Mouse (Mus musculus) limb, embryonic 11.5 days (tissue): ENCODE data around the gene Unkl. TPM values are rescaled to one million over a fixed set of nuclear protein-coding genes. Genes with fewer than 3 reads are reported as not detected.
A peak's percentile ranks its signal among the peaks of the same experiment; 100 is the strongest.

ENCODE experiments used
- ATAC-seq: fragments of 200-750 bp; cut with Nextera tagmentation; 2 replicates; pipeline ENCODE4 v1.8.0; 2017; ENCODE audit warnings: low read depth; ENCODE audit not compliant: insufficient number of reproducible peaks, low FRiP score, low TSS enrichment
- DNase-seq: peaks from one replicate; pipeline ENCODE4 v3.0.0-alpha.2; 2015; ENCODE audit warnings: low spot score
- H3K27ac ChIP-seq: fragments of 300-500 bp; sonication (generic); replicated peaks from 2 replicates; pipeline ENCODE4 v1.5.1; 2014; ENCODE audit warnings: low read depth, mild to moderate bottlenecking, low read length
- H3K27me3 ChIP-seq: fragments of 300-500 bp; sonication (generic); 2 replicates; pipeline ENCODE4 v1.6.1; 2014; ENCODE audit warnings: mild to moderate bottlenecking, low read length, mixed read lengths; ENCODE audit not compliant: control insufficient read depth, insufficient read depth
- H3K36me3 ChIP-seq: fragments of 300-500 bp; sonication (generic); 2 replicates; pipeline ENCODE4 v1.6.1; 2014; ENCODE audit warnings: mild to moderate bottlenecking, low read length, moderate library complexity, mixed read lengths; ENCODE audit not compliant: control insufficient read depth, insufficient read depth
- H3K4me1 ChIP-seq: fragments of 300-500 bp; sonication (generic); 2 replicates; pipeline ENCODE4 v1.6.1; 2014; ENCODE audit warnings: low read length, mixed read lengths; ENCODE audit not compliant: control insufficient read depth, insufficient read depth
- H3K4me2 ChIP-seq: fragments of 300-500 bp; sonication (generic); 2 replicates; pipeline ENCODE4 v1.6.1; 2014; ENCODE audit warnings: low read depth, mild to moderate bottlenecking, moderate library complexity; ENCODE audit not compliant: severe bottlenecking
- H3K4me3 ChIP-seq: fragments of 300-500 bp; sonication (generic); 2 replicates; pipeline ENCODE4 v1.5.1; 2014; ENCODE audit warnings: low read depth, low read length
- H3K9ac ChIP-seq: fragments of 300-500 bp; sonication (generic); 2 replicates; pipeline ENCODE4 v1.6.1; 2014; ENCODE audit warnings: mild to moderate bottlenecking, low read length
- H3K9me3 ChIP-seq: fragments of 300-500 bp; sonication (generic); 2 replicates; pipeline ENCODE4 v1.6.1; 2016; ENCODE audit warnings: low read length; ENCODE audit not compliant: control insufficient read depth
- WGBS: fragments of 180-500 bp; shearing (Covaris S2); extraction: QIAGEN DNeasy Blood & Tissue Kit; methylation state at CpG from one replicate; pipeline ENCODE4 v1.1.7; 2014; 5-methylcytosine and 5-hydroxymethylcytosine counted together
- polyA plus RNA-seq: library from polyadenylated mRNA; unstranded; fragments of >200 nt; fragmentation: Nextera tagmentation; extraction: Ambion mirVana; gene quantifications from 2 replicates; pipeline ENCODE4 v1.2.1, GENCODE M21; 2014

Gene Unkl
- polyA plus RNA-seq, result 4.8 and 5.8 TPM in 2 replicates

DNA sequence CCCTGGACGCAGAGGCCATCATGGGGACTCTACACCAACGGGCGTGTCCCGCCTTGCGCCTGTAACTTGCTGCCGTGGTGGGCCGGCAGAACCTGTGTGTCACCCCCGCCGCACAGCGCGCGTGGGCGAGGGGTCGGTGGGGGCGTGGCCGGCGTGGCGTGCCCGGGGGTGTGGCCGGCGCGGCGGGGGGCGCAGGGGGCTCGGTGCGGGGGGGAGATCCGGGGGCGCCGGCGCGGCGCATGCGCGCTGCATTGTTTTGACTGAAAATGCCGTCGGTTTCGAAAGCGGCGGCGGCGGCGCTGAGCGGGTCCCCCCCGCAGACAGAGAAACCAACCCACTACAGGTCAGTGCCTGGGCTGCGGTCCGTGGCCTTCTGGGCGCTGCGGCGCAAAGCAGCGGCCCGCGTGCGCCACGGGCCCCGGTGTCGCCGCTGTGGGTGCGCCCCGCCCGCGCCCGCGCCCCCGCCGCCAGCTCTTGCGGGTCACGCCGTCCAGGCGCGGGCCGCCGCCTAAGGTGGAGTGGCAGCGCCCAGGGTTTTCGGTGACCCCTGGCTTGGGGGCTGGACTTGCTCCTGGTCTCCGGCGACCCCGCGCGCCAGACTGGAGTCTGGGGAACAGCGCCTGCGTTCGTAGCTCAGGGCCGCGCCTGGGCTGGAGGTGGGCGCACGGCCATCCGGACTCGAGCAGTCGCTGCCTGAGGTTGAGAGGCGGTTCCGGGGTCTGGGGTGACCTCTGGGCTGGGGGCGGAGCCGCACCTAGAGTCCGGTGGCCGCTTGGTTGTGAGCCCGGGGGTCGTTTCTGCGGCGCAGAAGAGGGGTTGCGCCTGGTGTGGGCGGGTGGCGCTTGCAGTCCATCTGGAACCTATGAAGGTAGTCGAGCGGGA, at the start of gene Unkl:
Gene Unkl, plus strand, starts transcription at position 248 of the 882 bp plus-strand sequence.
- peak; percentile 81 for DNase-seq
- Histone ChIP-seq H3K4me3 (peak within 1 kb of the TSS; percentile 90), H3K9me3 (no peaks in the 10 kb centered on the region), H3K4me2 (peak within 1 kb of the TSS; percentile 84), H3K27ac (peak within 1 kb of the TSS; percentile 80), H3K36me3 (no peaks in the 10 kb centered on the region; the same call in 1 of the 2 replicates), H3K9ac (peak within 1 kb of the TSS; percentile 87), H3K4me1 (peaks cover 12% of the 10 kb centered on the region), H3K27me3 (no peaks in the 10 kb centered on the region)
- under 1% methylated on average over 101 of the region's 104 CpGs for WGBS
- peak; percentile 55; the same call in 1 of the 2 replicates for ATAC-seq

DNA sequence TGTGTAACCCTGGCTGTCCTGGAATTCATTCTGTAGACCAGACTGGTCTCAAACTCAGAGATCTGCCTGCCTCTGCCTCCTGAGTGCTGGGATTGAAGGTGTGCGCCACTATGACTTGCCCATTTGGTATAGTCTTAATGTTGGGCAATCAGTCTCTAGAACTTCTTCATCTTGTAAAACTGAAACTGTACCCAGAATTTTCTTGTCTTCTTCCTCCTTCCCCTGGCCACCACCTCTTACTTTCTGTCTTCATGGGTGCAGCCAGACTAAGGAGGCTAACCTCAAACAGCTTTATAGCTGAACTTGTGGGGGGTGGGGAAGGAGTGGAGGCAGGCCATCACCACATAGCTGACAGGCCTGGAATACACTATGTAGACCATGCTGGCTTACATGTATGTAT, 49.4 kb upstream of the Unkl start:
- Histone ChIP-seq H3K4me1 (peaks cover 6% of the 10 kb centered on the region; the same call in 1 of the 2 replicates), H3K9me3 (no peaks in the 10 kb centered on the region), H3K4me3 (no peak overlapping the region), H3K9ac (no peak overlapping the region), H3K36me3 (no peaks in the 10 kb centered on the region), H3K27ac (no peak overlapping the region), H3K27me3 (no peaks in the 10 kb centered on the region), H3K4me2 (no peak overlapping the region)
- ATAC-seq, result no peak
- 96% methylated on average over 1 of the region's 1 CpGs for WGBS
- no peak for DNase-seq

DNA sequence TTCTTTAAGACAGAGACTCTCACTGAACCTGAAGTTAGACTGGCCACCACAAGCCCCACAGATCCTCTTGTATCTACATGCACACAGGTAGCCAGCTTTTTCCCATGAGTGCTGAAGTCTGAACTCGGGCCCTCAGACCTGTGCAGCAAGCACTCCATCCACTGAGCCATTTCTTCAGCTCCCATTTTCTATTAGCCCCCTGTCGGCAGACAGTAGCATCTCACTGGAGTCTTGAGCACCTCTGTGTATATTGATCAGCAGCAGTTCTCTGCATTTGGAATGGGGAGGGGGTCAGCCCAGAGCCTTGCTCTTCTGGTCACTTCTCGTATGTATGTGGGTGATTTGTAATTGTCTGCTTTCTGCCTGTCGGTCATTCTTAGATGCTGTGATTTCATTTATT, 48.2 kb upstream of the Unkl start:
- DNase-seq, result no peak
- 69% methylated on average over 4 of the region's 4 CpGs for WGBS
- H3K4me3 ChIP-seq, result no peak overlapping the region
- no peak for ATAC-seq
- no peak overlapping the region for H3K9ac ChIP-seq
- H3K27ac ChIP-seq, result no peak overlapping the region
- H3K27me3 ChIP-seq, result no peaks in the 10 kb centered on the region
- peaks cover 4% of the 10 kb centered on the region; the same call in 1 of the 2 replicates for H3K36me3 ChIP-seq
- no peaks in the 10 kb centered on the region for H3K4me1 ChIP-seq
- no peak overlapping the region for H3K4me2 ChIP-seq
- no peaks in the 10 kb centered on the region for H3K9me3 ChIP-seq

DNA sequence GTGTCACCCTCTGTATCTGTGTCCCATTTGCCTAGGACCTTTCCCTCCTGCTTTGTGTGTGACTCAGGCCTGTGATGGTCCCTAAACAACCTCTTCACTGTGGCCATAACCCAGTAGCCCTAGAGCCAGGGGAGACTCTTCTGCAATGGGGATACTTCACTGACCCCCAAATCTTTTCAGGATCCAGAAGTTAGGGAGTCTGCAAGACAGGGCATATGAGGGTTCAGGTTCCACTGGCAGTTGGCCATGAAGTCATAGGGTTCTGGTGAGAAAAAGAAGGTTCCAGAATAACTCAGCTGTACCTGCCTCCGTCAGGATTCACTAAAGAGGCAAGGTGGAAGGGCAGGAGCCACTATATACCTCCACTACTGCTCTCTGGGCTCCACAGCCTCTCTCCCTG, 26.0 kb upstream of the Unkl start, which contains the start of gene Ccdc154:
Gene Ccdc154, plus strand, starts transcription at position 301 of the 400 bp plus-strand sequence.
- H3K4me2 ChIP-seq, result no peak within 1 kb of the TSS
- no peak within 1 kb of the TSS for H3K9ac ChIP-seq
- H3K27me3 ChIP-seq, result no peaks in the 10 kb centered on the region
- no peaks in the 10 kb centered on the region for H3K9me3 ChIP-seq
- DNase-seq (no peak), ATAC-seq (no peak)
- peaks cover 2% of the 10 kb centered on the region; the same call in 1 of the 2 replicates for H3K36me3 ChIP-seq
- 94% methylated on average over 1 of the region's 1 CpGs for WGBS
- no peak within 1 kb of the TSS for H3K27ac ChIP-seq
- no peak within 1 kb of the TSS for H3K4me3 ChIP-seq
- H3K4me1 ChIP-seq, result no peaks in the 10 kb centered on the region

DNA sequence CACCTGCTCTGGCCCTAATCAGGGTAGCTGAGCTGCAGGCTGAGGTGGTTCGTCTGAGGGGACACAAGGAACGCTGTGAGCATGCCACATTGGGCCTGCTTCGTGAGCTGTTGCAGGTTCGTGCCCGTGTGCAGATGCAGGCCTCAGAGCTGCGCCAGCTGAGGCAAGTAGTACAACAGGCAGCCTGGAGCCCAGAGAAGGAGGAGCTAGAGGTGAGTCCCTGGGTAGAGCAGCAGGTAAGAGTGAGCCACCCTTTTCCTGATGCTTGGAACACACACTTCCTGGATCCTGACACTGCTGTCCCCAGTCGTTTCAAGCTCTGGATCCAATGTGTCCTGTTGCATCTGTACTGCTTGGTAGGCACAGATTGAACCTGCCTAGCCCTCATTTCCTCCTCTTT, 24.8 kb upstream of the Unkl start:
- ATAC-seq, result no peak
- Histone ChIP-seq H3K27ac (no peak overlapping the region), H3K4me1 (no peaks in the 10 kb centered on the region), H3K4me2 (no peak overlapping the region), H3K27me3 (no peaks in the 10 kb centered on the region), H3K4me3 (no peak overlapping the region), H3K9me3 (no peaks in the 10 kb centered on the region), H3K36me3 (peaks cover 2% of the 10 kb centered on the region; the same call in 1 of the 2 replicates), H3K9ac (no peak overlapping the region)
- DNase-seq, result no peak
- 77% methylated on average over 7 of the region's 7 CpGs for WGBS

DNA sequence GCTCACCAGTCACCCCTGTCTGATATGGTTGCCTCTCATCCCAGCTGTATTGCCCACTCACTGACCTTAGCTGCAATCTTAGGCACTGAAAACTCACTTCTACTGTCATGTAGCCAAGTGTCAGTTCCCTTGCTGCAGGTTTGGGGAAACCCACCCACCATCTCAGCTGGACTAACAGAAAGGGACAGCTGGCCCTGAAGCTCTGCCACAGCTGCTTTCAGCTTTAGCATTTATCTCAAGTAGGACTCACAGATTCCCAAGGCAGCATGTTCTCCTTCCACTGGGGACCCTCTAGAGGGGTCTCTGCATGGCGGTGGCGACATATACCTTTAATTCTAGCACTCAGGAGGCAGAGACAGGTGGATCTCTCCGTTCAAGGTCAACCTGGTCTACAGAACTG, 23.4 kb upstream of the Unkl start:
- Histone ChIP-seq H3K4me1 (no peaks in the 10 kb centered on the region), H3K4me3 (no peak overlapping the region)
- ATAC-seq, result no peak

DNA sequence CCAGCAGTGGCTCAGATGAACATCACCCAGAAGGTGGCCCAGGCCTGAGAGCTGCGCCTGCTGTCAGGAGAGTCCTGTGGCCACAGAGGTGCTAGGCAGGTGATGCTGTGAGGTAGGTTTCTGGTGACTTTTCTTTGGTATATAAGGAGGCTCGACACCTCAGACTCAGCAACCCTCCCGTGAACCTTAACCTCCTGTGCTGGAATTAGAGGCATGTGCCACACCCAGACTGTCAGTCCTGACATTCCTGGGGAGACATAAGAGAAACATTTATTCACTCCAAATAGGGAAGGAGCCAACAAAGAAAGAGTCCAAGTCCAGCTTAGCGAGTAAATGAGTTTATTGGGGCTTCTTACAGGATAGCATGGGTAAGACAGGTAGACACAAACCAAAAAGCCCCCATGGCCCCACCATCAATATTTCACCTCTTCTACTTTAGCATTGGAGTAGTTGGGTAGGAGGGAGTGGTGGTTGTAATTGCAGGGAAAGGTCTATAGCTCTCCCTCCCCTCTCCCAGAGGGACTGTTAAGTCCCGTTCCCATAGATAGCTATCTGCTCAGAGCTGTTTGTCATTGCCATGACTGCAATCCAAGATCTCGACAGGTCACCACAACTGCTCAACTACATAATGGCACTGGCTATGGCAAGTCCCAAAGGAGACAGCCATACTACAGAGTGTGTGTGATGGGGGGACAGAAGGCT, 22.1 kb upstream of the Unkl start:
- Histone ChIP-seq H3K27me3 (no peaks in the 10 kb centered on the region), H3K27ac (no peak overlapping the region), H3K36me3 (no peaks in the 10 kb centered on the region), H3K4me2 (no peak overlapping the region), H3K9me3 (no peaks in the 10 kb centered on the region), H3K9ac (no peak overlapping the region), H3K4me1 (no peaks in the 10 kb centered on the region), H3K4me3 (no peak overlapping the region)
- WGBS, result 46% methylated on average over 6 of the region's 6 CpGs
- no peak for ATAC-seq
- DNase-seq, result no peak

More for the DNA sequence above, 23.4 kb upstream of the Unkl start:
- H3K27me3 ChIP-seq, result no peaks in the 10 kb centered on the region
- H3K9me3 ChIP-seq, result no peaks in the 10 kb centered on the region
- no peak overlapping the region for H3K9ac ChIP-seq
- no peak overlapping the region for H3K27ac ChIP-seq
- no peak for DNase-seq
- no peak overlapping the region for H3K4me2 ChIP-seq
- H3K36me3 ChIP-seq, result peaks cover 2% of the 10 kb centered on the region; the same call in 1 of the 2 replicates
- 87% methylated on average over 3 of the region's 3 CpGs for WGBS

DNA sequence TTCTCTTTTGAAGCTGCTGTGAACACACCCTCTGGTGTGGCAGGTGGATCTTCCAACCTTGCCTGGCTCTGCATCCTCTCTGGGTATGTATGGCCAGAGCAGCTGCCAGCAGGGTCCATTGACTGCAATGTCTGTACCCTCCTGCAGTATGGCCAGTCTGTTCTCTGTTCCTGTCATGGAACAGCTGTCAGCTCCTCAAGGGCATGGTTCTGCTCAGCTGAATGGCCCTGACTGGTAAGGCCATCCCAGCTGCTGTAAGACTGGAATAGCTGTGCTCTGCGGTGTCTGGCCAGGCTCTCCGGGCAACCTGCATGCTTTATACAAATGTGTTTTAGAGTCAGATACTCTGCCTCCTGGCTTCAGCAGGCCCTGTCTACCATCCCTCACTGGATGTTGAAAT, 18.5 kb upstream of the Unkl start:
- H3K4me2 ChIP-seq, result no peak overlapping the region
- H3K9me3 ChIP-seq, result no peaks in the 10 kb centered on the region
- H3K9ac ChIP-seq, result no peak overlapping the region
- no peak overlapping the region for H3K27ac ChIP-seq
- no peaks in the 10 kb centered on the region for H3K27me3 ChIP-seq
- DNase-seq (no peak), ATAC-seq (no peak)
- H3K4me1 ChIP-seq, result no peaks in the 10 kb centered on the region
- no peaks in the 10 kb centered on the region for H3K36me3 ChIP-seq
- WGBS, result 87% methylated on average over 2 of the region's 2 CpGs
- H3K4me3 ChIP-seq, result no peak overlapping the region
